Mouse (Mus musculus): Measurements from ENCODE around the gene Nxn.
A peak's percentile ranks its signal among the peaks of the same experiment; 100 is the strongest.

Gene Nxn

GRCm38 (mm10) chr11:76401398-76401797 lies 2.5 kb upstream of the Nxn start:
- no peak for DNase-seq (ENCODE audit: low spot score in 2 of 2)

GRCm38 (mm10) chr11:76399587-76400330 lies 819 bp upstream of the Nxn start:
- DNase-seq (ENCODE audit: low spot score in 2 of 2), result peak in 1 of 2 experiments; percentile 30

- no peak for DNase-seq (ENCODE audit: low spot score in 2 of 2)
Measured at GRCm38 (mm10) chr11:76398312-76398797, 585 bp downstream of the Nxn start.

- DNase-seq (ENCODE audit: low spot score in 2 of 2), result no peak
Measured at GRCm38 (mm10) chr11:76397650-76398311, 1.2 kb downstream of the Nxn start.

- DNase-seq (ENCODE audit: low spot score in 2 of 2), result no peak
Measured at GRCm38 (mm10) chr11:76392996-76393395, 5.9 kb downstream of the Nxn start.

- DNase-seq (ENCODE audit: low spot score in 2 of 2), result no peak
Measured at GRCm38 (mm10) chr11:76392532-76392931, 6.4 kb downstream of the Nxn start.

- DNase-seq (ENCODE audit: low spot score in 2 of 2), result no peak
Measured at GRCm38 (mm10) chr11:76388711-76389110, 10.2 kb downstream of the Nxn start.

- DNase-seq (ENCODE audit: low spot score in 2 of 2), result no peak
Measured at GRCm38 (mm10) chr11:76387097-76387496, 11.8 kb downstream of the Nxn start.

GRCm38 (mm10) chr11:76385746-76386145 lies 13.2 kb downstream of the Nxn start:
- DNase-seq (ENCODE audit: low spot score in 2 of 2), result no peak

- no peak for DNase-seq (ENCODE audit: low spot score in 2 of 2)
Measured at GRCm38 (mm10) chr11:76385017-76385416, 13.9 kb downstream of the Nxn start.

GRCm38 (mm10) chr11:76384307-76384706 lies 14.6 kb downstream of the Nxn start:
- DNase-seq (ENCODE audit: low spot score in 2 of 2), result no peak

- no peak for DNase-seq (ENCODE audit: low spot score in 2 of 2)
Measured at GRCm38 (mm10) chr11:76382711-76383324, 16.1 kb downstream of the Nxn start.

- DNase-seq (ENCODE audit: low spot score in 2 of 2), result no peak
Measured at GRCm38 (mm10) chr11:76381201-76381885, 17.6 kb downstream of the Nxn start.

GRCm38 (mm10) chr11:76379921-76380544 lies 18.9 kb downstream of the Nxn start:
- DNase-seq (ENCODE audit: low spot score in 2 of 2), result no peak

GRCm38 (mm10) chr11:76376425-76376824 lies 22.5 kb downstream of the Nxn start:
- DNase-seq (ENCODE audit: low spot score in 2 of 2), result no peak

- peak in 1 of 2 experiments; percentile 8 for DNase-seq (ENCODE audit: low spot score in 2 of 2)
Measured at GRCm38 (mm10) chr11:76374491-76375185, 24.3 kb downstream of the Nxn start.

- DNase-seq (ENCODE audit: low spot score in 2 of 2), result no peak
Measured at GRCm38 (mm10) chr11:76372534-76372933, 26.4 kb downstream of the Nxn start.

- no peak for DNase-seq (ENCODE audit: low spot score in 2 of 2)
Measured at GRCm38 (mm10) chr11:76372120-76372519, 26.8 kb downstream of the Nxn start.

GRCm38 (mm10) chr11:76370491-76370890 lies 28.4 kb downstream of the Nxn start:
- DNase-seq (ENCODE audit: low spot score in 2 of 2), result no peak

GRCm38 (mm10) chr11:76366720-76367119 lies 32.2 kb downstream of the Nxn start:
- no peak for DNase-seq (ENCODE audit: low spot score in 2 of 2)

- no peak for DNase-seq (ENCODE audit: low spot score in 2 of 2)
Measured at GRCm38 (mm10) chr11:76364038-76364437, 34.9 kb downstream of the Nxn start.

All from frontal cortex, postnatal 36 days (tissue).